Mouse (Mus musculus) forebrain, postnatal 0 days (tissue): Measurements from ENCODE around the gene Sgsm1. TPM values are rescaled to one million over a fixed set of nuclear protein-coding genes. Genes with fewer than 3 reads are reported as not detected.

Experiments used
- ATAC-seq: fragments of 200-750 bp; cut with Nextera tagmentation; 2 replicates; pipeline ENCODE4 v1.8.0; 2017; ENCODE audit warnings: mild to moderate bottlenecking, moderate library complexity
- DNase-seq: peaks from one replicate; pipeline ENCODE4 v3.0.0-alpha.2; 2015
- H3K27ac ChIP-seq: fragments of 300-500 bp; sonication (generic); 2 replicates; pipeline ENCODE4 v1.5.1; 2014; ENCODE audit warnings: low read depth, mild to moderate bottlenecking, antibody characterized with exemption, low read length, moderate library complexity, mixed read lengths
- H3K27me3 ChIP-seq: fragments of 300-500 bp; sonication (generic); 2 replicates; pipeline ENCODE4 v1.6.1; 2014; ENCODE audit warnings: mild to moderate bottlenecking, low read length, mixed read lengths; ENCODE audit not compliant: insufficient read depth
- H3K36me3 ChIP-seq: fragments of 300-500 bp; sonication (generic); 2 replicates; pipeline ENCODE4 v1.6.1; 2014; ENCODE audit warnings: mild to moderate bottlenecking, moderate library complexity; ENCODE audit not compliant: insufficient read depth
- H3K4me1 ChIP-seq: fragments of 300-500 bp; sonication (generic); 2 replicates; pipeline ENCODE4 v1.6.1; 2014; ENCODE audit warnings: antibody characterized with exemption; ENCODE audit not compliant: insufficient read depth
- H3K4me2 ChIP-seq: fragments of 300-500 bp; sonication (generic); 2 replicates; pipeline ENCODE4 v1.6.1; 2014; ENCODE audit warnings: low read depth, mild to moderate bottlenecking, moderate library complexity
- H3K4me3 ChIP-seq: fragments of 300-500 bp; sonication (generic); 2 replicates; pipeline ENCODE4 v1.5.1; 2014; ENCODE audit warnings: low read depth, low read length, mixed read lengths
- H3K9ac ChIP-seq: fragments of 300-500 bp; sonication (generic); 2 replicates; pipeline ENCODE4 v1.6.1; 2014; ENCODE audit warnings: mild to moderate bottlenecking
- H3K9me3 ChIP-seq: fragments of 300-500 bp; sonication (generic); 2 replicates; pipeline ENCODE4 v1.6.1; 2016; ENCODE audit warnings: low read length
- CTCF ChIP-seq: sonication (generic); IDR thresholded peaks from 2 replicates; pipeline ENCODE4 v1.5.1; 2016; ENCODE audit warnings: antibody characterized with exemption, control low read depth, low read depth
- WGBS: fragments of 180-500 bp; shearing (Covaris S2); extraction: QIAGEN DNeasy Blood & Tissue Kit; methylation state at CpG from one replicate; pipeline ENCODE4 v1.1.7; 2014; 5-methylcytosine and 5-hydroxymethylcytosine counted together
- polyA plus RNA-seq: library from polyadenylated mRNA; unstranded; fragments of >200 nt; fragmentation: Nextera tagmentation; extraction: Ambion mirVana; gene quantifications from 2 replicates; pipeline ENCODE4 v1.2.1, GENCODE M21; 2015
- total RNA-seq: library from RNA; depleted of rRNA; stranded (reverse); fragments of >200 nt; gene quantifications from 2 replicates; pipeline ENCODE4 v1.2.3, GENCODE M21; 2014

Sgsm1 gene
- total and polyA plus RNA-seq, 2 experiments from 2014 or later, result 16.5 to 48.7 TPM

GRCm38 (mm10) chr5:113206670-113207352 lies 103.8 kb downstream of the Sgsm1 start:
- Histone ChIP-seq H3K27me3 (no peaks in the 10 kb centered on the region), H3K4me3 (no peak overlapping the region), H3K9ac (no peak overlapping the region), H3K9me3 (no peaks in the 10 kb centered on the region), H3K36me3 (no peaks in the 10 kb centered on the region), H3K4me2 (no peak overlapping the region), H3K4me1 (peaks cover 7% of the 10 kb centered on the region; the same call in 1 of the 2 replicates), H3K27ac (no peak overlapping the region)
- DNase-seq (no peak), ATAC-seq (no peak)
- 56% methylated on average over 9 of the region's 9 CpGs for WGBS
- no peak for TF ChIP-seq CTCF

DNA sequence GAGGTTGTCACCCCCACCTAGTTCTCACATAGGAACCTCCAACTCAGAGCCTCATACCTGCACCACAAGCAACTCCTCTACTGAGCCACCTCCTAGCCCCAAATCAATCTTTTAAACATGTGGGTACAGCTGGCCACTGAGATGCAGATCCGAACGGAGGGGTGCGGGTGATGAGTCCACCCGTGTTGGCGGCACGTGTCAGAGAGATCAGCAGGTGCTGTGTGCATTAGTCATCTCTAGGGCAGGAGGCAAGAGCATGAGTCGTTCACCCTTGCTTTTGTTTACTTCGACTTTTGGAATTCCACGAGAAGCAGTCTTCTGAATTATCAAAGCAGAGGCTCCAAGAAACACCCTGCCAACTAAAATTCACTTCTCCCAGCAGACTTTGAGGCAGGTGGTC lies 106.4 kb downstream of the Sgsm1 start:
- WGBS, result 90% methylated on average over 9 of the region's 9 CpGs

DNA sequence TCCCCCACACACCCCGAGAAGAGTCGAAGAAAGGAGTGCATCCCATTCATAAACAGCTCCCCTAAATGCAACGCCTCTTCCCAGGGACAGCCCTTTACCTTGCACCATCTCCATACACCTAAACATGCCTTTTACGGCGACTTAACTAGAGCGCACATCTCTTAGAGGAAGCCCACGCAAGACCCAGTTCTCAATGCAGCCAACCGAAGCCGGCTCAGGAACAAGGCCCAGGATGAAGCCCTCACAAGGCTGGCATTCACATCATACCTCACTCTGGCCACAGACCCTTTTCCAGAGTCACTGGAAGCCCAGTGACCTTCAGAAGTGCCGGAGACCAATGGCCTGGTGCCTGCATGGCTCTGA lies 110.8 kb downstream of the Sgsm1 start:
- 93% methylated on average over 10 of the region's 10 CpGs for WGBS
- TF ChIP-seq CTCF, result no peak
- Histone ChIP-seq H3K4me3 (no peak overlapping the region), H3K4me1 (peaks cover 11% of the 10 kb centered on the region; the same call in 1 of the 2 replicates), H3K27ac (no peak overlapping the region), H3K9ac (no peak overlapping the region), H3K4me2 (no peak overlapping the region), H3K27me3 (no peaks in the 10 kb centered on the region), H3K9me3 (no peaks in the 10 kb centered on the region), H3K36me3 (no peaks in the 10 kb centered on the region)
- DNase-seq (no peak), ATAC-seq (no peak)

More for the DNA sequence above, 106.4 kb downstream of the Sgsm1 start:
- Histone ChIP-seq H3K4me2 (no peak overlapping the region), H3K27me3 (no peaks in the 10 kb centered on the region), H3K9me3 (no peaks in the 10 kb centered on the region), H3K36me3 (no peaks in the 10 kb centered on the region), H3K9ac (no peak overlapping the region), H3K27ac (no peak overlapping the region), H3K4me1 (peaks cover 5% of the 10 kb centered on the region; the same call in 1 of the 2 replicates), H3K4me3 (no peak overlapping the region)
- no peak for ATAC-seq
- no peak for TF ChIP-seq CTCF
- no peak for DNase-seq

DNA sequence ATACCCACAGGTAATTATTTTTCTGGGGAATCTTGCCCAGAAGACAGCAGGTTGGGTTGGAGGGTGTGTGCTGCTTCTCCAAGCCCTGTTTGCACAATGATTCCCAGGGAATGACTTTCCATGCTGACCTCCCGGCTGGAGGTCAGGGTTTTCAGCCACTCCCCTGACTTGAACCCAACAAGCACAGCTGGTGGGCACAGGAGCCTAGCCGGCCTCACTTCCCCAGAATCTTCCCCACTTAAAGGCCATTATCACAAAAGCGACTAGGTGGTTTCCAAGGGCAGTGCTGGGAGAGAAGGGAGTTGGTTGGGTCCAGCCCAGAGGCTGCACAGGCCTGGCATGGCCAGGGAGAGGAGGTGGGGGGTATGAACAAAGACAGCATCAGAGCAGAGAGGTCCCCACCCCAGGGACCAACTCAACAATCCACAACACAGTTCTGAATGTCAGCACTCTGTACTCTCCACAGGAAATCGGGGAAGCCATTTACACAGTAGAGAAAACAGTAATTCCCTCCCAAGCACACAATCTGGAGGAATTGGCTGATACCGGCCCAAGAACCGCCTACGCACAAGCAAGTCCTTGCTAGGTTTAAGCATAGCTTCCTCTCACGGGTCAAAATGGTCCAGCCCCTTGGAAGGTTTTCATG lies 111.3 kb downstream of the Sgsm1 start:
- Histone ChIP-seq H3K27me3 (no peaks in the 10 kb centered on the region), H3K27ac (no peak overlapping the region), H3K4me1 (peaks cover 11% of the 10 kb centered on the region; the same call in 1 of the 2 replicates), H3K9me3 (no peaks in the 10 kb centered on the region), H3K36me3 (no peaks in the 10 kb centered on the region), H3K4me2 (no peak overlapping the region), H3K9ac (no peak overlapping the region), H3K4me3 (no peak overlapping the region)
- ATAC-seq (no peak), DNase-seq (no peak)
- TF ChIP-seq CTCF, result no peak
- 49% methylated on average over 8 of the region's 8 CpGs for WGBS

GRCm38 (mm10) chr5:113196916-113197794 lies 113.4 kb downstream of the Sgsm1 start:
- H3K9me3 ChIP-seq, result no peaks in the 10 kb centered on the region
- TF ChIP-seq CTCF, result no peak
- peak overlapping the region; percentile 40; the same call in 1 of the 2 replicates for H3K27ac ChIP-seq
- H3K4me1 ChIP-seq, result peaks cover 19% of the 10 kb centered on the region; the same call in 1 of the 2 replicates
- H3K4me2 ChIP-seq, result no peak overlapping the region
- ATAC-seq (no peak), DNase-seq (no peak)
- H3K9ac ChIP-seq, result no peak overlapping the region
- no peaks in the 10 kb centered on the region for H3K27me3 ChIP-seq
- H3K36me3 ChIP-seq, result no peaks in the 10 kb centered on the region
- no peak overlapping the region for H3K4me3 ChIP-seq
- WGBS, result 60% methylated on average over 9 of the region's 9 CpGs

DNA sequence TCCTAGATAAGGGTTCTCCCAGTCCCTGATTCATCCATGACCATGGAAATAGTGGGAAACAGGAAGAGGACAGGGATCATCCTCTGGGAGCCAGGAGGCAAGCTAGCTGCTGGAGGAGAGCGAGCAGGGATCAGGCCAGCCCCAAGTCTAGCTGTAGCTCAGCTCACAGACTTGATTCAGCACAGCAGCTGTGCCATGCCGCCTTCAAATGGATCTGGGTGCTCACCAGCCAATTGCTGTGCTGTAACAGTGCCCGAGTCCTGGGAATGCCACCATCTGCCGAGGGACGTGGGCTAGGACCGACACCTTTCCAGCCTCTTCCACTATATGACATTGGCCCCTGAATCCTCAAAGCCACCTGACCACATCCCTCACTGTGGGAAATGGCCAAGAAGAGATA lies 114.7 kb downstream of the Sgsm1 start:
- DNase-seq, result peak; percentile 68
- Histone ChIP-seq H3K4me2 (no peak overlapping the region), H3K4me3 (no peak overlapping the region), H3K9ac (no peak overlapping the region), H3K4me1 (peaks cover 27% of the 10 kb centered on the region; the same call in 1 of the 2 replicates), H3K27me3 (no peaks in the 10 kb centered on the region), H3K9me3 (no peaks in the 10 kb centered on the region), H3K27ac (peak overlapping the region; percentile 71), H3K36me3 (no peaks in the 10 kb centered on the region)
- WGBS, result 61% methylated on average over 6 of the region's 6 CpGs
- no peak for TF ChIP-seq CTCF
- ATAC-seq, result peak; percentile 47; the same call in 1 of the 2 replicates
